Mouse (Mus musculus) ES-Bruce4 (cell line): ENCODE measurements around the gene Slc34a2.

ENCODE experiments used
- CTCF ChIP-seq: IDR thresholded peaks from one replicate; pipeline ENCODE4 v1.8.1; 2011; ENCODE audit warnings: low read depth, low read length
- EP300 ChIP-seq: IDR thresholded peaks from 2 replicates; pipeline ENCODE4 v1.6.1; 2011; ENCODE audit warnings: low read depth, low read length; ENCODE audit not compliant: insufficient read depth
- POLR2A ChIP-seq: IDR thresholded peaks from one replicate; pipeline ENCODE4 v1.8.1; 2011; ENCODE audit warnings: low read length; ENCODE audit not compliant: insufficient read depth

DNA sequence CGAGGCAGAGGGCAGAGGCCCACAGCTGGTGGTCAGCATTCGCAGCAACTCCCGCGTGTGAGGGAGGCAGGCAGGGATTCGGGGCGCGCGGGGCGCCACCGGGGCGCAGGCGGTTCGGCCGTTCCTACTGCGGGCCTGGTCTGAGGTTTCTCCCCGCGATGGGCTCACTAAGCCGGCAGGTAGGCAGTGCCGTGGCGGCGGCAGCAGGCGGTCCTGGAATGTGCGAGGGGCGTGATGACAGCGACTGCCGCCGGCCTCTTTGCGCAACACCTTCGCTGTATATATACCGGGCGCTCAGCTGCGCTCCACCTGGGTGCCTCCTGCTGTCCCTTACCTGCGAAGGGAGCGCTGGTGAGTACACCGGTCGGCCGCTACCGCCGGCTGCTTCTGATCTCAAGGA lies 11.2 kb downstream of the Slc34a2 start:
- TF ChIP-seq POLR2A (no peak), CTCF (no peak), EP300 (no peak)
